Mouse (Mus musculus) cerebellum, adult (tissue): ENCODE measurements around the gene Ablim2.

ENCODE experiments used
- ATAC-seq: cut with Nextera tagmentation; 2 replicates; pipeline ENCODE4 v1.9.2; 2017; ENCODE audit warnings: mild to moderate bottlenecking, moderate library complexity, mixed read lengths; ENCODE audit not compliant: insufficient number of reproducible peaks, low FRiP score, low TSS enrichment

Gene Ablim2

DNA sequence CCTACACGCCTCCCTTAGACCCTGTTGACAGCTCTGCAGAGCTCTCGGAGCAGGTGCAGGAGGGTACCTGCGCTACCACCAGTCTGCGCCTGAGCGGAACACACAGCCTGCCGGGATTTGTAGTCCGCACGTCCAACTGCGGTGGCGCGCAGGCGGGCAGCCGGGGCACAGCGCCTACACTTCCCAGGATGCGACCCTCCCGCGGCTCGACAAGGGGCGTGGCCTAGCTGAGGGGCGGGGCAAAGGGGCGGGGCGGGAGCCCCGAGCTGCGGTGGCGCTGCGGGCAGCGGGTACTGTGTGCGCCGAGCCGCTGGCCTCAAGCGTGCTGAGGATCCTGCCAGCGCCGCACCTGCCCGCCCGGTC lies at the start of gene Ablim2:
TSS of gene Ablim2 (plus strand) at position 242 of the 363 bp plus-strand sequence.
- peak; percentile 92 for ATAC-seq

DNA sequence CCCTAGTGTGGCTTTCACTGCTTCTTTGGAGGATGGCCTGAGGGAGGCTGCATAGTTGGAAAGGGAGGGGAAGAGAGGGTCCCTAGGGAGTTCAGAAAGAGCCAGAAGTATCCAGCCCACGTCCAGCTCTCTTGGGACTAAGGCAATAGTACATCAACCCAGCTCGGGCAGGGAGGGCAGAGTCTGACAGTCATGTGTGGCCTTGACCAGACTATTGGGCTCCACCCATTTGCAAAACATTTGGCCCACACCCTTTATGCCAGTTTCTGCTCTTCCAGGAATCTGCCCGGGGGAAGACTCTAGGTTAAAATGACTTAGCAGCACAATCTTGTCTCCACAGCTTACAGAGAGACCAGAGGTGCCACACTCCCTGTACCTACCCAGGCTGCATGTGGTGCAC lies 47.2 kb upstream of the Ablim2 start:
- ATAC-seq = no peak

DNA sequence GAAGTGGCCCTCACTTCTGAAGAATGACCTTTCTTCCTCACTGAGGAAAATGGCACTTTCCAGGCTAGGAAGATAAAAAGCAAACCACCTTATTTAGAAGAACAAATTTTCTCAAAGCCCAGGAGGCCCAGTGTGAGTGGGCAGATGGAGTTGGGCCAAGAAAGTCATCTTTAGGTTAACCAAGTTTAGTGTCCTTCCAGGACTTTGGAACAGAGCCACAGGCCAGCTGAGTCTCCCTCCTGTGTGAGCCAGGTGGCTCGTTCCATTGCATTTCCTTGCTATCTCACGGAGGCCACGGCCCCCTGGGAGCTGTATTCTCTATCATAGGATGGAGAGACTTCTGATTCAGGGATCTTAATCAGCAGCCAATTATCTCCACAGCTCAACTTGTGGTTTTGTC lies 46.7 kb upstream of the Ablim2 start:
- no peak for ATAC-seq

DNA sequence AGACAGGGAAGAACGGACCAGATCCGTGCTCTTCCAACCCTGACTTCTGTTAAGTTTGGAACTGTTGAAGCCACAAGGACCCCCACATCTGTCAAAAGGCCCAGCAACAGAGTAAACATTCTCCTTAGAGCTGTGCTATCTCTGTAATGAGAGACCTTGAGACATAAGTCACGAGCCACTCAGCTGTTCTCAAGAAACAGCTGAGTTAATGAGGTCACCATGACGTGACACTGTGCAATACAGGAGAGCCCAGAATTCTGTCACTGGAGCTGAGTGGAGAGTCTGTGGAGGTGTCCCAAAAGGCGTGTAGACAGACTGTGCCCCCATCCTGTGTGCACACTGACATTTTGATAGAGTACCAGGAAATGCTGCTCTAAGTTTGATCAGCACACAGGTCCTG lies 45.2 kb upstream of the Ablim2 start:
- ATAC-seq = no peak

DNA sequence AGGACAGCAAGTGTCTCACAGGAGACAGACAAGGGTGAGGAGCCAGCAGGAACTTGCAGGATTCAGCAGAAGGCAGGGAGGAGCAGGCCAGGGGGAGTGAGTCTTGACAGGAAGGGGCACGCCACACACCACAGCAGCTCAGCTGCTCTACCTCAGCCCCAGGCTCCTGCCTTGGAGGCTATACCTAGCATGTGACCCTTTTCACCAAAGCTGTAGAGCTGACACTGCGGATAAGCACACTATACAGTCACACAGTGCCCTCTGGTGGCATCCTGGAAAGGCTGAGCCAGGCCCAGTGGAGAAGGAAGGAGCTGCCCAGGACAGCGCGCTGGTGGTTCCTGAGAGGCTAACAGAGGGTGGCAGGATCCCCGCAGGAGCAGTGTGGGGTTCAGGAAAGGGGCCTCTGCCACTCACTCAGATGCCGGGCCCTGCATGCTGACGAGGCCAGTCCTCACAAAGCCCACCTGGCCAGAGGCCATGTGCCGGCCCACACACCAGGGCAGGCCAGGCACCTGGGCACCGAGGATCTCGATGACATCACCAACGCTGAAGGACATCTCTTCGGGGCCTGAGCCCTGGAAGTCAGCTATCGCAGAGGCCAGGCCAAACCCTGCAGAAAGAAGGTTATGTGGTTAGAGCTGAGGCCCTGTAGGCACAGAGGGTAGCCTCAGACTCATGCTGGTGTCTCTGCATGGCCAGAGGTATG lies 43.9 kb upstream of the Ablim2 start:
- ATAC-seq = peak; percentile 90

DNA sequence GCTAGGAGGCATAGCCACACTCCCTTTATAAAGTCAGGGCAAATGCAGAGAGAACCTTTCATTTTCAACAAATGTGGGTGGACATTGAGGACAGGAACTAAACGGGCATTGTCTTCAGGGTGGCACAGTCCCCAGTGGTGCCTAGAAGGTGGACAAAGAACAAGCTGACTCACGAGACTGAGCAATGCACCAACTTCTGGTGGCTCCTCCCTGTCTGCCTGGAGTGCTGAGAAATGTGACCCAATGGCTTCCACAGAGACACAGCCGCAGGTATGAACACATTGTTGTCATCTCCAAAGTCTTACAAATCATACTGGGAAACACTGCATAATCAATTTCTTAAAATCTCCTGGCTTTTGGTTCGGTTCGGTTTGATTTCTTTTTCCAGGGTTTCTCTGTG lies 40.2 kb upstream of the Ablim2 start:
- ATAC-seq = no peak

DNA sequence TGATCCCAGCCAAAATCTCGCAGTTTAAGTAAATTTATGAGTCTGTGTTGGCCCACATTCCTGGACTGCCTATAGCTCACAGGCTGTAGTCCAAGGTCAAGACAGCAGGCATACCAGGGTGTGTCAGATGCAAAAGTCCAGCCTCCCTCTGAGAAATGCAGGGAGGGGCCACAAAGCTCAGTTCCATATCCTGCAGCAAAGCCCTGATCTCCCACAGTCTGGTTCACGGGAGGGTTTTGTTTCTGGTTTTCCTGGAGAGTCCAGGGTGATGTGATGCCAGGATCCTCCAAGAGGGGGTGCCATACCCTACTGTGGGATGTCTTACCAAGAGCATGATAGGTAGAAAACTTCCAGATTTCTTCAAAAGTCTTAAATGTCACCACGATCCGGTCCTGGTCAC lies 39.7 kb upstream of the Ablim2 start:
- ATAC-seq = no peak

DNA sequence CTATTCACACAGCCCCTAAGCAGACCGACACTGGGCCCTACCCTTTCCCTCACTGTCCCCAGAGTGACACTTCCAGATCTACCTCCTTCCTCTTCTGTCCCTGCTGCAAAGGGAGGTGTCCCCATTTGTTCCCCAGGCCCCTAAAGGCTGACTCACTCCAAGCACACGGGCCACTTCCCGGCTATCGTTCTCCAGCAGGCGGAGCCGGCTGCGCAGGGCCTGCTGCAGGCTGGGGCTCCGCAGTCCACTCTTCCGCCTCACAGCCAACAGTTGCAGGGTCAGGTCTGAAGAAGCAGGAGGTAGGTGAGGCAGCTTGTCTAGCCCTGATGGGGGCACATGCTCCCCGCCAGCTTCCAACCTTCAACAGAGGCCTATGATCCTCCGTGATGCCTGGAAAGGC lies 38.9 kb upstream of the Ablim2 start:
- ATAC-seq = no peak

DNA sequence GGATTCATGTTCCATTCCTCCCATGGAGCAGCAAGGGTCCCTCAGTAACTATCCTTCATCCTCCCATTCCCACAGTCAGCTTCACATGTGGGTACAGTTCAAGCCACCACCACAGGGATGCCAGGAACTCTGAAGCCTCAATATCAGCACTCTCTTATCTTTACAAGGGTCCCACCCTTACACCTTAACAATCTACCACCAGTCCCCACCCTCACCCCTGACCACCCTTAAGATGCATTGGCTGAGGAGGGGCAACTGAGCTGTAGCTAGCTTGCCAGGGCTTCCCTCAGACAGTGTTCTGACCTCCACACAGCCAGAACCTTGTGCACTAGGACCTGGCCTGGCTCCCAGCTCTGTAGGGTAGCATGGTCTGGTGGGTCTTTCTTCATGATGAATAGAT lies 38.3 kb upstream of the Ablim2 start:
- no peak for ATAC-seq

DNA sequence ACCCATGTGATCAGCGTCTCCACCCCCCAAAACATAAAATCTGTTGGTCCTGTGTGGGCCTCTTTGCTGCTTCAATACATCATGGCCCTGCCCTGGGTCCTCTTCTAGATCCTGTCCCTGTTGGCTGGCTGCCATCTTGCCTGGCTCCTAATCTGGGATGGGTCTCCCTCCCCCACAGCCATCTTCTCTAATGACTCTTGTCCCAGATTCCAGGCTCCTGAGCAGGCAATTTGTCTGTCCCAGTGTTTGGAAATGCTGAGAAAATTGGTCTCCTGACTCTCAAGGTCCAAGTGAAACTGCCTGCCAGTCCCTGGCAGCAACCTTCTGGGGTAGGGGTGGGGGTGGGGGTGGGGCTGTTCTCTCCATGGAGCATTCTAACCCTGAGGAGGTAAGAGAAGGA lies 37.8 kb upstream of the Ablim2 start:
- ATAC-seq = no peak

DNA sequence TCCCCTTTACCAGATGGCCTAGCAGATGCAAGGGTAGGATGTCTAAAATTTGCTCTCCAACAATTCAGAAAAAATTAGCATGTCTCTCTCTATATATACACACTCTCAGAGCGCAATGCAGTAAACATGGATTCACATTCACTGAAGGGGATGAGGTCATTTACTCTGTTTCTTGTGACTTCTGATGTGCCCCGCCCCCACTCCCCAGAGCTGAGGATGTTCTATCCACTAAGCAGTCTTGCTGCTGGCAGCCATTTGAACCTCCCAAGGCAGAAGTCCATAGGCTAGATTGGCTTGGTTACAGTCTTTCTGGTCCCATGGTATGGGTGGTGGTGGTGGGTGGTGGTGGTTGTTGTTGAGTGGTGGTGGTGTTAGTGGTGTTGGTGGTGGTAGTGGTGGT lies 35.7 kb upstream of the Ablim2 start:
- ATAC-seq = no peak

DNA sequence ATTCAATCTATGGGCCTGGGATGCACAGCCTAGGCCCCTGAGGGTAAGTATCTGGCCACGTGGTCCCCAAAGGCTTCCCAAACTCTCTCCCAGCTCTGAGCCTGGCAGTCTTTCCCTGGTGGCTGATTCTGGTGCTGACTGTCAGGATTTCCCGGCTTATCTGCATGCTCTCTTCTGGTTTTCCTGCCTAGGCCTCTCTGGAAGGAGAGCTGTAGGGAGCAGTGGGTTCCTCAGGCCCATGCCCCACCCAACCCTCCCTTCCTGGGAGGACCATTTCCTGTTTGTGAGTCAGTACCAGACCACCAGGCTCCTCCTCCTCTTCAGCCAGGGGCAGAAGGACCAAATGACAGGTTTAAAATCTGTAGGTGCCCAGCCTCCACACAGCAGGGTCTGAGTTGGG lies 35.0 kb upstream of the Ablim2 start:
- no peak for ATAC-seq

DNA sequence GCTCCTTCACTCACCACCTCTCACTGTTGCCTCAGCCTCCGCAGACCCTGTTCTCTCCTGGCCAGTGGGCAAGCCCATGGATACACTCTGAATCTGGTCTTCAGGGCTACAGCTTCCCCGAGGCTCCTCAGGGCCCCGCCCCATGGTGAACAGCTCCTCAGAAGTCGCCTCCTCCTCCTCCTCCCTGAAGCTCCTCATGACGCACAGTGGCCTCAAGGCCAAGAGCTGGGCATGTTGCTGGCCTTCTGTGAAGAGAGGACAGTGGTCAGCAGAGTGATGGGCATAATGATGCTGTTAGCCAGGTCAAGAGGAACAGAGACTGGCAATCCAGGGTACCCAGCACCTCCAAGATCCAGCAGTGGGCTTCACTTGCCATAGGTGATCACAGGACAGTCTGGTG lies 33.8 kb upstream of the Ablim2 start:
- ATAC-seq = no peak

DNA sequence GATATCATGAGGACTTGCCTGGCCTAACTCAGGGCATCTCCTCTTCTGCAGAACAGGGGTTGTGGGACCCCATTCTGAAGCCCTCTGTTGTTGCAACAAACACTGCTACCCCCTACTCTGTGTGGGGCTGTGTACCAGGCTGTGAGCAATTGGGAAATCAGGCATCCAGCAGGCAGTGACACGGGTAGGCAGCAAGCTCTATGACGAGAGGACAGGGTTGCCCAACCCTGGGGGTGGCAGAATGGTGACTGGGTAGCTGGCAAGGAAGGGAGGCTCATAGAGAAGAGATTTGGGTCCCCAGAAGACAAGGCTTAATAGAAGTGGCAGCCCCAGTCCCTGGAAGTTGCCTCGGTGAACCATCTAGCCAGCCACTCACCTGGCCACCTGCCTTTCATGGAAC lies 31.8 kb upstream of the Ablim2 start:
- ATAC-seq = no peak

DNA sequence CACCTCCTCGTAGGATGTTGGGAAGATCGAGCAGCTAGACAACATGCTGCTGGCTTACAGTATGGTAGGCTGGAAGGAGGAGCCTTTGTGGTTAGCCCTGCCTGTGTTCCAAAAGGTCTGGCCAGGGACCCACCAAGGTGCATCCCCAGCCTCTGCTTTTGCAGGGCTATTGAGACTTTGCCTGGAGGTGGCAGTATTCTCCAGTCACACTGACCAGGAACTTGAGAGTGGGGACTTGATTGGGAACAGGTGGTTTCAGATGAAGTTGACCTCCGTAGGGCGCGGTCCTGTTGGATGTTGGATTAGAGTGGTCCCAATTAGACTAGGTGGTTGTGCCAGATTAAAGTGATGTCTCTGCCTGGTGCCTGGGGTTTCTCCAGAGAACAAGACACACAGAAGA lies 30.2 kb upstream of the Ablim2 start:
- no peak for ATAC-seq

DNA sequence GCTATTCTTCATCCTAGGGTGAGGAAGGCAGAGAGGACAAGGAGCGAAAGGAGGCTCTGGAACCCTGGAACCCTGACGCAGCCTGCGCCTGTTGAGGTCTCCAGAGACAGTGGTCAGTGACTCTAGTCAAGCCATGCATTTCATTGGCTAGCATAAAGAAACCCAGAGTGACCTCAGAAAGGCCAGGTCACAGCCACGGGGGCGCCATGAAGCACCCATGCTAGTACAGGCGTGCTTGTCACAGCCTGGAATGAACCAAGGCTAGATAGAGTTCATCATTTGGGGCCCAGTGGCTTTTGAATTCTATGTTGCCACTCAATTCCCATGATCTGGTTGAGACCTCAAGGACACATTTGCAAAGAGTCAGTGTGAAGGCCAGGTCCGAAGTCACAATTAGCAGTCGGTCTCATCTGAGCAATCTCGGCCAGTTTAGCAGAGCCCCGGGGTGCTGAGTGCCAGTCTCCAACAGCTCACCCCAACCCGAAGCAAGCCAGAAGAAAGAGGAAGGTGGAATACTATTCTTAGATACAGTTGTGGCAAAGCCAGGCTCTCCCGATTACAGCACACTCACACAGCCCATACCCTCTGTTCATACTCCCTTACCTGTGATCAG lies 29.2 kb upstream of the Ablim2 start:
- ATAC-seq = no peak

DNA sequence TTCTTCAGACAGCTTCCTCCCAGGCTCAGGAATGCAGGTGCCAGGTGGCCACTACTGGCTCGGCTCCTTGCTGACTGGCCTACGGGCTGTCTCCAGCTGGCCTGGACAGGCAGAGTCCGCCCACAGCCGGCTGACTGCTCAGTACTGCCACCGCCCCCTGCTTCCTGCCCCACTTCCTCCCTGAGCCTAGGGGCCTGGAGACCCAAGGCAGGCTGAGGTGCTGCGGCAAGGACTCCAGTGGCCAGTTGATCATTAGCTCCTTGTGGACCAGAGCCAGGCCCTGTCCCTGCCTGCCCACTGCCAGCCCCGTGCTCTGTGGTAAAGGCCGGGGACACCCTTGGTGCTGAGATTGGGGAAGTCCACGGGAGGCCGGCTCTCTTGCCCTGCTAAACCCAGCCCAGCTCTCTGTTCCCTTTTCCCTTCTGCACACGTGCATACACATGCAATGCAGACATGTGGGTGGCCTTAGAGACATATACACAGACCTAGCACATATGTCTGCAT lies 28.7 kb upstream of the Ablim2 start:
- ATAC-seq = peak; percentile 81

DNA sequence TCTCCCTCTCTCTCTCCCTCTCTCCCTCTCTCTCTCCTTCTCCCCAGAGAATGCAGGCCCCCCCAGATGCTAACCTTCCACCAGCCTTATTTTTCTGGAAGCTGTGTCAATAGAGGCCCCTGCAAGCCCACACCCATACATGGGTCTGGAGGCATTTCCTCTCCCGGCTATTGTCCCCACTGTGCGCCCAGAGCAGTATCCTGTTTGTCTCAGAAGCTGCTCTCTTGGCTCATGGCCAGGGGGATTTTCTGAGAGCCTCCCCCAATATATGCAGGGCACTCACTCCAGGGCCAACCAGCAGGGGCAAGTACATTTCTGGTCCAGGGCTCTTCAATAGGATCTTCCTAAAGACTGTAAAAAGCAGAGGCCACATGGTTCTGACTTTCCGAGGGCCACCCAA lies 27.8 kb upstream of the Ablim2 start:
- no peak for ATAC-seq

DNA sequence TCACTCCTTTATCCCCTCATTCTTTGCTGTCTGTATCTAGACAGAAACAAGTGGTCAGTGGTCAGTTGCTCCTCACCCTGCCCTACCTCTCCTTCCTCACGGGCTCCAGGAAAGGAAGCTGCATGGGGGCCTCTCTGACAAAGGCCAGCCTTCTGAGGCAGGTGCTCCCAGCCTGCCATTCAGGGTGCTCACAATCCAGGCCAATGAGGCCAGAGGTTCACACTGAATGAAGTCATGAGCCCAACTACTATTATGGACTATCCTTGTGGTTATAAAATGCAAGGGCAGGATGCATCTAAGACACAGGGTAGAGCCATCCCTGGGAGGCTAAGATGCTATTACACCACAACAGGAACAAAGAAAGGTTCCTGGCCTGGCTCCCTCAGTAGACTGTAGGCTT lies 27.1 kb upstream of the Ablim2 start:
- no peak for ATAC-seq

DNA sequence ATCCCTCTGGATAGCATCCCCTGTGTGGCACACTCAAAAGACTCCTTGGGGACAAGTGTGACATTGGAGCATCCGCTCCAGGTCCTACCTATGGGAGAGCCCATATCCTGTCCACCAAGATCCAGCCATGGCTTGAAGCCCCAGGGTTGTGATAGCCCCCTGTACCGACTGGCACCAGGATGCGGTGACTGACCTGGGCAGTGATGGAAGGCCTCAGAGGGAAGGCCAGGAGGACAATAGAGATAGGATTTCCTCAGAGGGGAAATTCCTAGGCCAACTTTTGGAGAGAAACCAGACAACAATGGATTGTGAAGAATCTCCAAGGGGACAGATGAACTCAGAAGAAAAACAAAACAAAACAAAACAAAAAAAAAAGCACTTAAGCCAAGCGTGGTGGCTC lies 26.7 kb upstream of the Ablim2 start:
- ATAC-seq = no peak

DNA sequence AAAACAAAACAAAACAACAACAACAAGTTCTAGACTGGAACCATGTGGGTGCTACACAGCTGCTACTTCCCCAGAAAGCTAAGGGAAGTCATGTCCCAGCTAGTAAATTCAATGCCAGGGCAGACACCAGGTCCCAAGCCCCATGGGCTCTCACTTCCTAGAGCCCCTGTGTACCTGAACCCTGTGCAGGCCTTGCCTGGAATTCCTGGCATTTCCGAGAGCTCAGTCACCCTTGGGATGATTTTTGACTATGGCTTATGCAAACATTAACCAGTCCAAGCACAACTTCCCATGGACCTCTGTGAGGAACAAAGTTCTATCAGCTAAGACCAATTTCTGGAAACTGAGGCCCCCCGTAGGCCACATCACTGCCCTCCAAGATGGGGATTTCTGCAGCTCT lies 24.2 kb upstream of the Ablim2 start:
- no peak for ATAC-seq

DNA sequence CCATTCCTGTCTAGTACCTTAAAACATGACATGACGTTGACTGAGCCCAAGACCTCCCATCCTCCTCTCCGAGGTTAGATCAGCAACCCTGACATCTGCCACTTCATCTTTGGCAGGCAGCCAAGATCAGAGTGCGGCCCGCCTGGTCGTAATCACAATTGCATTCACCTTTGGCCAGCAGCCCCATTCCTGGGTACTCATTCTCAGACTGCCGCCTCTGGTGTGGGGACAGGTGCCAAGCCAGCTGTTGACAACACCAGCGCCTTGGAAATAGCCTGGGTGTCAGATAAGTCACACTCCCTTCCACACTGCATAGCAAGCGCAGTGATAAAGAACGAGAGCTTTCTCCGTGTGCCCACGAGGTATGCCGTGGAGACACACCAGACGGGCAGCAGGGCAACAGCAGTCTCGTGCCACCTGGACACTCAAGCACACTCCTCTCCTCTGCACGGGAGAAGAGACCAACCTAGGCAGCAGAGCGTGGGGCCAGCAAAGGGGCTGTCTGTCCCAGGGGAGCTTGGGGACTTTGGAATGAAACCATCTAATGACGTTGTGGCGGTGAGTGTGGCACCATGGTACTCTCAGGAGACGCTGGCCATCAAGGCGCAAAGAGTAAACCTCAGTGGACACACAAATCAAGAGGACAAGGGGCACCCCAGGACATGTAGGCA lies 20.3 kb upstream of the Ablim2 start:
- no peak for ATAC-seq
